Mouse (Mus musculus): Measurements from ENCODE around the gene Trit1.

Trit1 gene

DNA sequence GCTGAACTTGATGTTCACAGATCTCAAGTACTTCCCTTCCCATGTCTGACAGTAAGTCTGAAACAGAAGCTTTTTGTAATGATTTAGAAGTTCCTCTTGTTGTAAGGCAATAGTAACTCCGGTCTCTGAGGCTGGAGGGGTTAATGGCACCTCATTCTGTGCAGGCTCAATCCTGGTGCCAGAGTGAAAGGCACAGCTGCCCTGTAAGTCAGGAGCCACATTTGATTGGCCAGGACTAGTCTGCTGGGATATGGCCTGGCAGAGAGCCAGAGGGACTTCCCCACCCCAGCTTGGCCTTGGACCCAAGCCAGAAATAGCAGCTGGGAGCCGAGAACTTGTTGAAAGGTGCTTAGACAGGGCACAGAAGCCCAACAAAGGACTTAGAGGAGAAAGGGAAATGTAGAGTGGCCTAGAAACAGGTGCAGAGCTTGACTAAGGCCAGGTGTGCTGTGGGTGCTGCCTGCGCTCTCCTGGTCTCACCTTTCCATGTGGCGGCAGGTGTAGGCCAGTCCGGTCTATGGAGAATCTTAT is 34.3 kb downstream of the Trit1 start:
- peak; percentile 92 to 95 for DNase-seq

DNA sequence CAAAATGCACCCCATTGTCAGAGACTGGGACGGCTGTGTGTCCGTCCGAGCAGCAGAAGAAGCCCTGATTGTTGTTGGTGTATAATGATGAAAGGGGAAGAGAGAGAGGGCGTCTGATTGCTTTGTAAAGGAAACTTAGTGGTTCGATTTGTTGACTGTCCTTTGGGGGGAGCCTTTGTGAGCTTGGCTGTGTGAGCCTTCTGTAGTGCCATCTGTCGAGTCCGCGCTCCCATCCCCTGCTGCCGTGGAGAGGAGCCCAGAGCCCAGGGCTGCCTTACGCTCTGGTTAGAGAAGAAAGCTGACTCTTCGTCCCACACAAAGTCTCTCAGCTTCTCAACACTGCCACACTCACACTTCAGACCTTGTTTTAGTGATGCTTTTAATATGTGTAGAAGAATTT is 36.8 kb downstream of the Trit1 start:
- DNase-seq, result no peak

DNA sequence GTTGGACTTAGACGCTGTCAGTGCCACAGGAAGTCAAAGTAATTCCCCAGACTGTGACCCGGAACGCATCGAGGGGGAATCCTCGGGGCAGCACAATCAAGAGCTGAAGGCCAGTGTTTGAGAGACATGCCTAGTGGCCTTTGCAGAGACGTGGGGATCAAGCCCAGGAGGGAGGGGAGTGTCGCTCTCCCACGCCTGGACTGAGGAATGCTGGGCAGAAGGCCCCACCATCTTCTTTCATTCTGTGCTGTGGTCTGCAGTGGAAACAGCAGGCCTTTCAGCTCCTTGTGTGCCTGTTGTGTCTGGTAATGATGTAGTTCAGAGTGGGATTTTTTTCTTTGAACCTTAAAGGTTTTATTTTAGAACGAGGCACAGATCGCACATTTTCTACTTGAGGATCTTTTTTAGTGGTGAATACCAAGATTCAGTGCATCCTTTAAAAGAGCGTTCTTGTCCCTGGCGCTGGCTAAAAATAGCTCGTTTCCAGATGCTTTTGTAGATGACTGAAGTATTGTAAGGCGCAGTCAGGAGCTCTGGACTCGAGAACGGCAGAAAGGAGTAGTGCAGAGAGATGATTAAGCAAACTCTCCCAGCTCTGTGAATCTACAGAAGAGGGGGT is 37.9 kb downstream of the Trit1 start:
- no peak for DNase-seq

DNA sequence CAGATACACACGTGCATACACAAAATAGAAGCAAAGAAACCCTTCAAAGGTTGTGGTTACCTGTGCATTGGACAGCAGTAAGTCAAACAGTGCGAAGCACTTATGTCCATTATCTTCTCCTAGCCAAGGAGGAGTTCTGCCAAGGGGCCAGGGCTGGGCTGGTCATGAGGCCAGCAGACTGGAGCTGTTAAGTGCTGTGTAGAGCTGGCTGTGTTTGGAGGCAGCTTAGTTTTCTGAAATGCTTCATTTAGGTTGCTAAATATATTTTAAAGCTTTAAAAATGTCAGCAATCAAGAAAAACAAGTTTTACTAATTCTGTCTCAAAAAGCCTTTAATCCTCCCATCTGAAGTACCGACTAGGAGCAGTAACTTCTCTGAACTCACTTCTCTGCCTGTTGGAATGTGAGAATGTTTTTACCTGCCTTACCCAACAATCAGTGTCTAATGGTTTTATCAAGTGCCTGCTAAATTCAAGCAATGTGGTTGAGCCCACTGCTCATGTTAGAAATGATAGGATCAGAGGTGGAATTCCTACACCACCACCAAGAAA is 40.2 kb downstream of the Trit1 start:
- peak; percentile 12 to 40 for DNase-seq

DNA sequence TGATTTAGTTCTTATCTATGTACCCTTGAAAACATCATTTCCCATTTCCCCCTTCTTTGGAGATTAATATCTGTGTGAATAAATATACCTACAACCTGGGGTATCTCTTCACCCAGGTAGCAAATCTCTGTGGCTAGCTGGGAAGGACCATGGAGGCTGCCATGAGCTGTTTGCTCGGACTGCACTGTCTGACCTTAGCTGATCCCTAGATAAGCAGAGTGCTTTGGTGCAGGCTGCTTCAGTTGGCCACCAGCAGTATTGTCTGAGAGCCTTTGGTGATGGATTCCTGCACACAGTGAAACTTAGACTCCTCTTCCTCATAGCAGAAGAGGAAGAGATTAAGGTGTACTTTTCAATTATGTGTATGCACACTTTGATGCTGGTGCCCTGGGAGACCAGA is 41.6 kb downstream of the Trit1 start:
- DNase-seq, result no peak

DNA sequence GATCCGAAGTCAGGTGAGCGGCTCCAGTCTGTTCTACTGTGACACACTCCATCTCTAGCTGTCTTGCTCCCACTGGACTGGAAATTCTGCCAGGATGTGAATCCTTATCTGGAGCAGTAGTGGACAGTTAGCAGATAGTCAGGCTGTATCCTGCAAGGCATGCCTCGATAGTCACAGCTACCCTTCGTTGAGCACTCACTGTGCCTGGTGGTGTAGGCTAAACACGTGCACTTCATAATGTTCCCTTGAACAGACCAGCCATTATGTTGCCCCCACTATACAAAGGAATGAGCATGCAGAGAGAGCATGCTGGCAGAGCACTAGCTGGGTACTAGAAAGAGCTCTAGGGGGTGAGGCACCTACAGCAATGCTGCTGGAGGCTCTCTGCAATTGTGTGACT is 45.3 kb downstream of the Trit1 start:
- DNase-seq, result no peak

DNA sequence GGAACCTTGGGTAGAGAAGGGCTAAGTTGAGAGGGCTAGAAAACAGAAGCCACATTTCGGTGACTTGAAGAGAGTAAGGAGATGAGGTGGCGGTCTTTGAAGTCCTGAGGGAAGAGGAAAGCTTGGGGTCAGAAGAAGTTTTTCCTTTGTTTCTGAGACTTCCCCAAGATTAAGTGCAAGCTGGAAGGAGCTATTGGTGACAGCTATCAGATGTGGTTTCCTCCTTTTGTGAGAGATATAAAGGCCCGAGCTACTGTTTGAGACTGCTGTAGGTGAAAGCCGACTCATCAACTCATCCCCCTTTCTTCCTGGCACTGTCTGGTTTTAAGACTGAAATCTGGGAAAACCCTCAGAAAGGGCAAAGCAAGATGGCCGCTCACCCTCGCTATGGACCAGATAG is 52.2 kb downstream of the Trit1 start:
- no peak for DNase-seq

DNA sequence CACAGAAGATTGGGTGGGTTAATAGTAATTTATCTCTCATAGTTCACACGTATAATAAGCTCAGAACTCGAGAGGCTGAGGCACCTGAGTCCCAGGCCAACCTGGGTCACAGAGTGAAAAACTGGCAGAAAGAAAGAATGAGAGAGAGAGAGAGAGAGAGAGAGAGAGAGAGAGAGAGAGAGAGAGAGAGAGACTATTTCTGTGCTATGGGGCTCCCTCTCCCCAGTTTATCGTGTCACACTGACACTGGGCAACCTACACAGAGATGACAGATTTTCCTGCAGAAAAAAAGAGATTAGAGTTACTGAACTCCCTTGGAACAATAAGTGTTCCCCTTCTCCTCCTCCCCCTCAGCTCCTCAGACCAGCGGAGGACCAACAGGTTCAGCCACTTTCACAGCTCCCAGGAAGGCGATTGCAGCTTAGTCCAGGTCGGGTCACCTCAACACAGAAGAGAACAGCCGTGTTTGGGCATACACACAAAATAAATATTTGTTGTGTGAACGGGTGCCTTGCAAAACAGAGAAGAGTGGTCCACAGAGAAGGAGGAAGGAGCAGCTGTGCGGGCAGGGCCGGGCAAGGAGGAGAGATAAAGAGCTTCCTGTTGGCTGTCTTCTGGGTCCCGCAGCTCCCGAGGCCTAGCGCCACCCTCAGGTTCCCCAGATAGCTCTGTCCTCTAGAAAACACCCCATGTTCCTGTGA is 55.0 kb downstream of the Trit1 start:
- peak; percentile 71 to 78 for DNase-seq

DNA sequence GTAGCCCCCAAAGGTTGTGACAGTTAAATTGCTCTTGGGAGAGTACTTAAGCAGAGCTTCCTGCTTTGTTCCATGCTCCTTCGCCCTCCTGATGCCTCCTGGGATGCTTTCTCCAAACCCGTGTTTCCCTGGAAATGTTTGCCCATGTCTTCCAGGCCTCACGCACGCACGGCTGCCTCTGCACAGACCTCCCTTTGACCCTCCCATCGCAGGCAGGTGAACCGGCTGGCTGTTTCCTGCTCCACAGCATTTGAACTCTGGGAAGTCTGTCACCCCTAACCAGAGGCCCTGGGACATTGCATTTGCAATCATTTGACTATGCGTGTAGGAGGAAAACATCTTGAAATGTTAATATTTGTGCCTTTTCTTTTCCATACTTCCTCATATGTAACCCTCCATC is 60.5 kb downstream of the Trit1 start:
- no peak for DNase-seq

DNA sequence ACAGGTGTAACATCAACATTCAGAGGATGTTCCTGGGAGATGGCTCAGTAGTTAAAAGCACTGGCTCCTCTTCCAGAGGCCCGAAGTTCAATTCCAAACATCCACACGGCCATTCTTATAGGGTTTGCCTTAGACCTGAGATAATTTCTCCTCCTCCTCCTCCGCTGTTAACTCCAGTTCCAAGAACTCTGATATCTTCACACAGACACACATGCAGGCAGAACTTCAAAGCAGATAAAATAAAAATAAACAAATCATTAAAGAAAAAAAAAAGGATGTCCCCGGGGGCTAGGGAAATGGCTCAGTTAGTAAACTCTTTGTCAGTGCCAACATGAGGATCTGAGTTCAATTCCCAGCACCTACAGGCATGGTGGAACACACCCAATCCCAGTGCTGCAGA is 61.8 kb downstream of the Trit1 start:
- DNase-seq, result no peak

DNA sequence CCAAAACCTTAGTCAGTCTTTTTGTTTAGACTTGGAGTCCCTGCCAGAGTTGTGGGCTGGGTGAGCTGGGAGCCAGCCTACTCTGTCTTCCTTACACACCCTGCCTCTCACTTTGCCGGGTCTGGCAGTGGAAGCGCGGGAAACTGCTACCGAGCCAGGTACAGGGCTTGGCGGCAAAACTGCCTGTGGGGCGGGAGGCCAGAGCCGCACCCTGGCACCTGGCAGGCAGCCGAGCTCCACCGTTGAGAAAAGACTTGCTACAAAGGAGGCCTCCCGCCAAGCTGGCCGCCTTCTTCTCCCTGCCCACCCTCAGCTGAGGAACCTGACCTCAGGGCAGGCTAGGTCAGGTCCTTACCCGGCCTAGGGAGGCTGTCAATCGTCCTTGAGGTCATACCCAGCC is 64.4 kb downstream of the Trit1 start:
- peak; percentile 59 to 77 for DNase-seq

DNA sequence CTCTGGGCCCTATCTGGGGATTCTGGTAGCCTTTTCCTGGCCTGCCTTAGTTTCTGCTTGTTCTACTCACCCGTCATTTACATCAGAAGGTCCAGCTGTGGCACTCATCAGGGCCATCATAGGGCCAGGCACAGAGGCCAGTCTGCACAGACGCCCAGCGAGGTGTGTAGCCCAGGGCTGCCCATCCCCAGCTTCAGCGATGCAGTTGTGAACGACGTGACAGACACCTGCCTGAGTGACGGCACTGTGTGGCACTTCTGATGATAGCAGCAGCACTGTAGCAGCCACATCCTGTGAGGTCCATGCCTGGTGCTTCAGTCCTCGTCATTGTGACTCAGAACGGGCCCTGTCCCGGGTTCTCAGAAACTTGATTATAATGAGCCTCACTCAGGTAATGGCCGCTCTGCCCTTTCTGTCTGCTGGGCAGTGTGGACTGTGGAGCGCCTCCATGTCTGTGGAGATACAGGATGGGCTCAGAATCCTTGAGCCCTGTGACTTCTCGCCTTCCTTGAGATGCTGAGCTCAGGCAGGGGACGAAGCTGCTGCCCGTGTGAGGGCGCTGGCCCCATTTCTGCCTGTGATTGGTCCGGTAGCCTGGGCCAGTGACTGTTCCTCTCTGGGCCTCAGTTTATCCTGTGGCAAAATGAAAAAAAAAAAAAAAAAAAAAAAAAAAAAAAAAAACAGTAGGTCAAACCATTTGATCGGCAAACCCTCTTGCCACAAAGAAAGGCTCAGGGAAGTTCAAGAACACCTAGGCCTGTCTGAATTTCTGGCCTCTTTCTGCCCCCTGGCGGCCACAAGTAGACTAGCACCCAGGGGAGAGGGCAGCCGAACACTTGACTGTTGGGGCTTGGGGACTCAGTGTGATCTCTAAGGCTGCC is 66.1 kb downstream of the Trit1 start:
- peak; percentile 56 to 73 for DNase-seq

DNA sequence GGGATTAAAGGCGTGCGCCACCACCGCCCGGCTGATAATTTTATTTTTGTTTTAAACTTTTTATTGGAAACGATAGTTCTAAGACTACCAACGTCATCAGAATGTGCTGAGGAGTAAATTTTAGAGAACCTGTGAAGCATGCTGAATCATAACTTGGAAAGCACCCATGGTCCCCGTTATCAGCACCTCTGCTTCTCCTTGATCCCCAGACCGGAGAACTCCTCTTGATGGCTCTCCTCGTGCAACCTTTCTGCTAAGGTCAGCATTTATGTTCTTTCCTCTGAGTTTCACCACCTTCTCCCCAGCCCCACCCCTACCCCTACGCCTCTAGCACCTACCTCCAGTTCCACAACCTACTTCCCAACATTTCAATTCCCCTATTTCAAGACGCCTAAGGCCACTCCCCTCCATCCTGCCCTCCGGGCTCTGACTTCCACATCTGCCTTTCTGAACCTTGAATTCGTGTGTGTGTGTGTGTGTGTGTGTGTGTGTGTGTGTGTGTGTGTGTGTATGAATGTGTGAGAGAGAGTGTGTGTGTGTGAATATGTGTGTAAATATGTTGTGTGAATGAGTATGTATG is 67.0 kb downstream of the Trit1 start:
- no peak for DNase-seq

DNA sequence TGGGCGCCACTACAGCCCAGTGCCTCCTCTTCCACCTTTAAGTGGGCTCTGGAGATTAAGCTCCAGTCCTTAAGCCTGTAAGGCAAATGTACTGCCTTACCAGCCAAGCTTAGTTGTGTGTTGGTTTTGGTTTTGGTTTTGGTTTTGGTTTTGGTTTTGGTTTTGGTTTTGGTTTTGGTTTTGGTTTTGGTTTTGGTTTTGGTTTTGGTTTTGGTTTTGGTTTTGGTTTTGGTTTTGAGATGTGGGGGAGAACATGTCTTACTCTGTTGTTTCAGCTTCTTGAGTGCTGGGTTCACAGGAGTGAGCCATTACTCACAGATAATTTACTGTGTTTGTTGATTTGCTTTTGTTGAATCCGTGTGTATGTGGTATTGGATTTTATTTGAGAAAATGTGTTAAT is 68.9 kb downstream of the Trit1 start:
- no peak for DNase-seq

DNA sequence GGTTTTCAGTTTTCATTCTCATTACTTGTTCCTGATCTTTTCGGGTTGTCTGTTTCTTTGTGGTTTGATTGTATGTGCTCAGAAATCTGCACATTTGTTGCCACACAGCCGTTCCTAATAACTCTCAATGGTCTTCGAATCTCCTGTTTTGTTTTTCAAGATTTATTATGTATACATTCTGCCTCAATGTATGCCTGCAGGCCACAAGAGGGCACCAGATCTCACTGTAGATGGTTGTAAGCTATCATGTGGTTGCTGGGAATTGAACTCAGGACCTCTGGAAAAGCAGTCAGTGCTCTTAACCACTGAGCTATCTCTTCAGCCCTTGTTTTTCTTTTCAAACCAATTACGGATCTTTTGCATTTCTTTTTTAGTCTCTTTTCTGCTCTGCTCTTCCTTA is 70.0 kb downstream of the Trit1 start:
- no peak for DNase-seq

DNA sequence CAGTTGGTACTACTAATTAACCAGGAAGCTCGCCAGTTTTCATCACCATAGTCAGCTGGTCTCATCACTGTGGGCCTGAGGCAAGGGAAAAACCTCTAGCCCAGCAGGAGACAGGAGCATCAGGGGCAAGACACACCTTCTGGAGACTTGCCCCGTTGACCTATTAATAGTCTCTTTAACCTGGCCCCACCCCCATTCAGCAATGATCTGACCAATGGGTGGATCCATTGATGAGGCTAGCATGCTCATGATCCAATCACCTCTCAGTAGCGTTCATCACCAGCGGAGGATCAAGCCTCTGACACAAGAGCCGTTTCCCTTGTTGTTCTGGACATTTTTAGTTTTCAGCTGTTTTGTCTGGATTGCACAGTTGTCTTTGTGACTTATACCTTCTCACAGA is 76.2 kb downstream of the Trit1 start:
- no peak for DNase-seq

DNA sequence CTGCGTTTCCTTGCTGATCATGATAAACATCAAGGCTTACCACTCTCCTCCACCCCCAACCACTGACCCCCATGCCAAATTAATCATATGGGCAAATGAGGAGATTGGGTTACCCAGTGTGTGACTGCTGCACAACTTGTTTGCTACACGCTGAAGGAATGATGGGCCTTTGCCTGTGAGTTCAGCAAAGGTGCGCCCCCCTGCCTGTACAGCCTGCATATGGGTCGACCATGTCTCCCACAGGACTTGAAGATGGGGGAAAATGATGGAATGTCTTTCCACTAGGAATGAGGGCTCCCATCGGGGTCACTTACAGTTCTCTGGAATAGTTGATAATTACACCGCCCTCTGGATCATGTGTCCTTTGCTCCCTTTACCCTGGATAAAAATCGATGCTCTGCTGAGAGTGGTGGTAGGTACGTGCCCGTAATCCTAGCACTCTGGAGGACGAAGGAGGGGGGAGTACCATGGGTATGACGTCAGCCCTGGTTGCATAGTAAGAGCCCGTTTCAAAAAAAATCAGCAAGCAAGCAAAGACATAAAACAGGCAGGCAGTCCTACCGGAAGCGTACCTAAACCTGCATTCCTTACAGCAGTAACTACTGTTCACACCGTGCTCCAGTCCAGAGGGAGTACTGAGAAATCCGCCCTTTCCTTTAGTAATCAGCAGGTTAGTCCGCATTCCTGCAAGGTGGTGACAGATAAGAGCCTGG is 76.8 kb downstream of the Trit1 start:
- DNase-seq, result no peak

DNA sequence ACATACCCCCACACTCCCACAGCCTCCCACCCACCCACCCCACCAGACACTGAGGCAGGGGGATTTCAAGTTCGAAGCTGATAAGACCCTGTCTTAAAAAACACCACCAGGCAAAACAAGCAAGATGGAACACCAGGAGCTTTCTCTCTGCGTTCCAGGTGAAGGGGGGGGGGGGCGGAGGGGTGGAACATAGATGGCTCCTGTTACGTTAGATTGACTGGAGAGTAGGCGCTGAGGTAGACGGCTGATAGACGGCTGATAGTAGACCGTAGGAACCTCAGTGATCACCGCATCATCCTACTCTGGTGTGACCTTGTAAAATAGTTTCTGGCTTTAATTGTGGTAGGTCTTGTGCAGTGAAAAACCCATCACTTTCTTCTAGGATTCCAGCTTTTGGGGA is 77.5 kb downstream of the Trit1 start:
- no peak for DNase-seq
